Mouse (Mus musculus) lung, postnatal 0 days (tissue): Measurements from ENCODE around the gene Gm38392.

Experiments used
- CTCF ChIP-seq: IDR thresholded peaks from 2 replicates; pipeline ENCODE4 v1.5.1; 2016; ENCODE audit warnings: antibody characterized with exemption, mild to moderate bottlenecking
- EP300 ChIP-seq: IDR thresholded peaks from 2 replicates; pipeline ENCODE4 v1.6.1; 2016; ENCODE audit warnings: antibody characterized with exemption, mild to moderate bottlenecking, control low read depth

- TF ChIP-seq CTCF (no peak), EP300 (no peak)
Measured at GRCm38 (mm10) chr3:88207451-88208100, 79.4 kb downstream of the Gm38392 start.
